ENCODE assay signal across 8 mouse cellular contexts in genomic region chr10:126845309-126845911, GRCm38 (mm10). TPM values are rescaled to one million over a fixed set of nuclear protein-coding genes. Genes with fewer than 3 reads are reported as not detected.
DNase-seq lines count a peak whose midpoint lies in the region; ATAC-seq and TF ChIP-seq lines count a peak whose summit lies in the region.

No protein-coding gene starts in this region.

- ATAC-seq in lung, embryonic 15.5 days (ENCODE audit: borderline replicate concordance, extremely low read depth, low FRiP score, low TSS enrichment): no peak
- ATAC-seq in neural tube, embryonic 13.5 days (ENCODE audit: low read depth): peak; percentile 50

- intact Hi-C loops in left cerebral cortex, adult 2 months (cut with DNase I): loop anchor here (1.0 to 5.0 kb wide), 2 partner anchors 183 to 360 kb away; no protein-coding TSS in a partner anchor

- H3K27ac ChIP-seq in lung, embryonic 15.5 days: no peak overlapping the region
- H3K27ac ChIP-seq in left cerebral cortex, adult 2 months: peak overlapping the region; percentile 93
- peak overlapping the region; percentile 43 for H3K27ac ChIP-seq in neural tube, embryonic 13.5 days (replicated peaks)

- H3K9me3 ChIP-seq in lung, embryonic 15.5 days: no peaks in the 10 kb centered on the region
- peaks cover 8% of the 10 kb centered on the region for H3K9me3 ChIP-seq in neural tube, embryonic 13.5 days

- H3K27me3 ChIP-seq in lung, embryonic 15.5 days: no peaks in the 10 kb centered on the region
- no peaks in the 10 kb centered on the region for H3K27me3 ChIP-seq in neural tube, embryonic 13.5 days

- 32% methylated on average over 10 of the region's 10 CpGs for WGBS in lung, embryonic 15.5 days
- WGBS in neural tube, embryonic 13.5 days: 16% methylated on average over 10 of the region's 10 CpGs

- H3K4me1 ChIP-seq in lung, embryonic 15.5 days: no peaks in the 10 kb centered on the region; the same call in 1 of the 2 replicates
- peaks cover 19% of the 10 kb centered on the region for H3K4me1 ChIP-seq in neural tube, embryonic 13.5 days (replicated peaks)

- peak overlapping the region; percentile 9 for H3K4me2 ChIP-seq in lung, embryonic 15.5 days
- peak overlapping the region; percentile 29 for H3K4me2 ChIP-seq in neural tube, embryonic 13.5 days

- H3K36me3 ChIP-seq in lung, embryonic 15.5 days: no peaks in the 10 kb centered on the region
- H3K36me3 ChIP-seq in neural tube, embryonic 13.5 days: no peaks in the 10 kb centered on the region

- TF ChIP-seq CTCF in left cerebral cortex, adult 2 months (IDR thresholded peaks at IDR 0.05): no peak

- H3K9ac ChIP-seq in lung, embryonic 15.5 days: no peak overlapping the region
- H3K9ac ChIP-seq in neural tube, embryonic 13.5 days: no peak overlapping the region; the same call in 1 of the 2 replicates

- no peak overlapping the region for H3K4me3 ChIP-seq in lung, embryonic 15.5 days
- peak overlapping the region; percentile 26 for H3K4me3 ChIP-seq in left cerebral cortex, adult 2 months
- no peak overlapping the region for H3K4me3 ChIP-seq in neural tube, embryonic 13.5 days

- DNase-seq in lung, postnatal 36 days: no peak
- peak; percentile 70 for DNase-seq in forelimb bud, embryonic 11.5 days (ENCODE audit: low read depth, low spot score)
- peak; percentile 28 to 32 for DNase-seq in left cerebral cortex, adult 2 months (ENCODE audit: extremely low spot score in 1 of 2, low spot score in 2 of 2)
- no peak for DNase-seq in gastrocnemius, postnatal 4 days (ENCODE audit: low spot score in 2 of 2)
- DNase-seq in gastrocnemius, postnatal 25 days: no peak
- DNase-seq in heart, adult 8-10 months (ENCODE audit: low spot score): no peak

RNA-seq across cellular contexts. Expression of gene Atp23, which starts 55.7 kb away (rescaled TPM):
- polyA plus RNA-seq in lung, embryonic 15.5 days (2015; fragmentation: Nextera tagmentation; extraction: Ambion mirVana): 16.2 and 18.7 TPM in 2 replicates
- total RNA-seq in left cerebral cortex, adult 2 months (2021): 10 to 100 TPM; 11.7 TPM
- polyA plus RNA-seq in neural tube, embryonic 13.5 days (2015; fragmentation: Nextera tagmentation; extraction: Ambion mirVana): 10.5 and 12.0 TPM in 2 replicates
- 1 to 10 TPM; 4.3 to 5.4 TPM for total RNA-seq in gastrocnemius, postnatal 4 days (2021)
- total RNA-seq in gastrocnemius, postnatal 25 days (2021): 1 to 10 TPM; 2.5 to 2.6 TPM
- total RNA-seq in heart, adult 8-10 months (2022): 1 to 10 TPM; 3.7 to 5.8 (median 4.7) TPM

Comparison
In these comparisons a context has a peak if more than half of its experiments do, and no peak if none do; other contexts are left out.
1. DNase-seq: peak in forelimb bud, embryonic 11.5 days (single experiment) and left cerebral cortex, adult 2 months (2 of 2); none in lung, postnatal 36 days (single experiment), gastrocnemius, postnatal 4 days (0 of 2), gastrocnemius, postnatal 25 days (single experiment) and heart, adult 8-10 months (single experiment).